Mouse (Mus musculus): ENCODE results near the gene Ifngr2. TPM values are rescaled to one million over a fixed set of nuclear protein-coding genes. Genes with fewer than 3 reads are reported as not detected.

The Ifngr2 gene
- polyA plus RNA-seq, 1 experiment = 13.8 TPM

- Histone ChIP-seq H3K4me3 (replicated peaks) (peak overlapping the region; percentile 97), H3K36me3 (replicated peaks; ENCODE audit: low read length) (peaks cover 11% of the 10 kb centered on the region), H3K9me3 (no peaks in the 10 kb centered on the region), H3K27me3 (replicated peaks) (peaks cover 18% of the 10 kb centered on the region), H3K4me1 (peaks cover 62% of the 10 kb centered on the region)
- TF ChIP-seq GATA1 (IDR thresholded peaks at IDR 0.05; ENCODE audit: borderline replicate concordance, low read length) (no peak), FLI1 (IDR thresholded peaks at IDR 0.05; ENCODE audit: low read length) (no peak)
These were observed 459 bp upstream of the Ifngr2 start for GRCm38 (mm10) chr16:91546391-91546835.

- no peak for TF ChIP-seq FLI1 (IDR thresholded peaks at IDR 0.05; ENCODE audit: low read length)
- no peak for TF ChIP-seq GATA1 (IDR thresholded peaks at IDR 0.05; ENCODE audit: borderline replicate concordance, low read length)
- peaks cover 17% of the 10 kb centered on the region for H3K27me3 ChIP-seq (replicated peaks)
- H3K4me1 ChIP-seq = peaks cover 69% of the 10 kb centered on the region
- peaks cover 23% of the 10 kb centered on the region for H3K36me3 ChIP-seq (replicated peaks; ENCODE audit: low read length)
- H3K9me3 ChIP-seq = no peaks in the 10 kb centered on the region
- H3K4me3 ChIP-seq (replicated peaks) = peak overlapping the region; percentile 97
These were observed 1.1 kb downstream of the Ifngr2 start for GRCm38 (mm10) chr16:91547974-91548373.

GRCm38 (mm10) chr16:91548586-91548985 is 1.7 kb downstream of the Ifngr2 start:
- Histone ChIP-seq H3K4me3 (replicated peaks) (peak overlapping the region; percentile 97), H3K36me3 (replicated peaks; ENCODE audit: low read length) (peaks cover 28% of the 10 kb centered on the region), H3K9me3 (no peaks in the 10 kb centered on the region), H3K27me3 (replicated peaks) (peaks cover 23% of the 10 kb centered on the region), H3K4me1 (peaks cover 76% of the 10 kb centered on the region)
- TF ChIP-seq GATA1 (IDR thresholded peaks at IDR 0.05; ENCODE audit: borderline replicate concordance, low read length) (no peak), FLI1 (IDR thresholded peaks at IDR 0.05; ENCODE audit: low read length) (no peak)

- H3K4me3 ChIP-seq (replicated peaks) = peak overlapping the region; percentile 97
- peaks cover 80% of the 10 kb centered on the region for H3K4me1 ChIP-seq
- H3K27me3 ChIP-seq (replicated peaks) = peaks cover 27% of the 10 kb centered on the region
- TF ChIP-seq GATA1 (IDR thresholded peaks at IDR 0.05; ENCODE audit: borderline replicate concordance, low read length) (no peak), FLI1 (IDR thresholded peaks at IDR 0.05; ENCODE audit: low read length) (no peak)
- H3K9me3 ChIP-seq = no peaks in the 10 kb centered on the region
- peaks cover 31% of the 10 kb centered on the region for H3K36me3 ChIP-seq (replicated peaks; ENCODE audit: low read length)
These were observed 2.1 kb downstream of the Ifngr2 start for GRCm38 (mm10) chr16:91548996-91549395.

GRCm38 (mm10) chr16:91549616-91550015 is 2.7 kb downstream of the Ifngr2 start:
- Histone ChIP-seq H3K36me3 (replicated peaks; ENCODE audit: low read length) (peaks cover 37% of the 10 kb centered on the region), H3K27me3 (replicated peaks) (peaks cover 33% of the 10 kb centered on the region), H3K4me3 (replicated peaks) (peak overlapping the region; percentile 74), H3K4me1 (peaks cover 84% of the 10 kb centered on the region), H3K9me3 (no peaks in the 10 kb centered on the region)
- TF ChIP-seq GATA1 (IDR thresholded peaks at IDR 0.05; ENCODE audit: borderline replicate concordance, low read length) (no peak), FLI1 (IDR thresholded peaks at IDR 0.05; ENCODE audit: low read length) (no peak)

- Histone ChIP-seq H3K36me3 (replicated peaks; ENCODE audit: low read length) (peaks cover 52% of the 10 kb centered on the region), H3K4me3 (replicated peaks) (peak overlapping the region; percentile 62)
These were observed 4.2 kb downstream of the Ifngr2 start for GRCm38 (mm10) chr16:91551081-91551524.

GRCm38 (mm10) chr16:91552072-91552471 is 5.2 kb downstream of the Ifngr2 start:
- Histone ChIP-seq H3K4me1 (peaks cover 65% of the 10 kb centered on the region), H3K4me3 (replicated peaks) (no peak overlapping the region), H3K36me3 (replicated peaks; ENCODE audit: low read length) (peaks cover 61% of the 10 kb centered on the region), H3K9me3 (no peaks in the 10 kb centered on the region), H3K27me3 (replicated peaks) (peaks cover 42% of the 10 kb centered on the region)
- TF ChIP-seq FLI1 (IDR thresholded peaks at IDR 0.05; ENCODE audit: low read length) (no peak), GATA1 (IDR thresholded peaks at IDR 0.05; ENCODE audit: borderline replicate concordance, low read length) (no peak)

More at GRCm38 (mm10) chr16:91551081-91551524, 4.2 kb downstream of the Ifngr2 start:
- TF ChIP-seq FLI1 (IDR thresholded peaks at IDR 0.05; ENCODE audit: low read length) = no peak
- no peak for TF ChIP-seq GATA1 (IDR thresholded peaks at IDR 0.05; ENCODE audit: borderline replicate concordance, low read length)
- H3K4me1 ChIP-seq = peaks cover 71% of the 10 kb centered on the region
- no peaks in the 10 kb centered on the region for H3K9me3 ChIP-seq
- peaks cover 39% of the 10 kb centered on the region for H3K27me3 ChIP-seq (replicated peaks)

GRCm38 (mm10) chr16:91553625-91554024 is 6.8 kb downstream of the Ifngr2 start:
- H3K4me1 ChIP-seq = peaks cover 50% of the 10 kb centered on the region

GRCm38 (mm10) chr16:91555017-91555605 is 8.2 kb downstream of the Ifngr2 start:
- H3K9me3 ChIP-seq = no peaks in the 10 kb centered on the region
- no peak overlapping the region for H3K4me3 ChIP-seq (replicated peaks)
- TF ChIP-seq GATA1 (IDR thresholded peaks at IDR 0.05; ENCODE audit: borderline replicate concordance, low read length) (no peak), FLI1 (IDR thresholded peaks at IDR 0.05; ENCODE audit: low read length) (no peak)
- H3K4me1 ChIP-seq = peaks cover 35% of the 10 kb centered on the region
- H3K27me3 ChIP-seq (replicated peaks) = peaks cover 44% of the 10 kb centered on the region
- H3K36me3 ChIP-seq (replicated peaks; ENCODE audit: low read length) = peaks cover 85% of the 10 kb centered on the region

More at GRCm38 (mm10) chr16:91553625-91554024, 6.8 kb downstream of the Ifngr2 start:
- Histone ChIP-seq H3K36me3 (replicated peaks; ENCODE audit: low read length) (peaks cover 75% of the 10 kb centered on the region), H3K9me3 (no peaks in the 10 kb centered on the region), H3K27me3 (replicated peaks) (peaks cover 42% of the 10 kb centered on the region), H3K4me3 (replicated peaks) (no peak overlapping the region)
- no peak for TF ChIP-seq FLI1 (IDR thresholded peaks at IDR 0.05; ENCODE audit: low read length)

GRCm38 (mm10) chr16:91556659-91557058 is 9.8 kb downstream of the Ifngr2 start:
- H3K27me3 ChIP-seq (replicated peaks) = peaks cover 36% of the 10 kb centered on the region
- no peaks in the 10 kb centered on the region for H3K9me3 ChIP-seq
- peaks cover 90% of the 10 kb centered on the region for H3K36me3 ChIP-seq (replicated peaks; ENCODE audit: low read length)
- no peak overlapping the region for H3K4me3 ChIP-seq (replicated peaks)
- H3K4me1 ChIP-seq = peaks cover 24% of the 10 kb centered on the region
- TF ChIP-seq GATA1 (IDR thresholded peaks at IDR 0.05; ENCODE audit: borderline replicate concordance, low read length) = no peak
- no peak for TF ChIP-seq FLI1 (IDR thresholded peaks at IDR 0.05; ENCODE audit: low read length)
